In the genomic region with DNA sequence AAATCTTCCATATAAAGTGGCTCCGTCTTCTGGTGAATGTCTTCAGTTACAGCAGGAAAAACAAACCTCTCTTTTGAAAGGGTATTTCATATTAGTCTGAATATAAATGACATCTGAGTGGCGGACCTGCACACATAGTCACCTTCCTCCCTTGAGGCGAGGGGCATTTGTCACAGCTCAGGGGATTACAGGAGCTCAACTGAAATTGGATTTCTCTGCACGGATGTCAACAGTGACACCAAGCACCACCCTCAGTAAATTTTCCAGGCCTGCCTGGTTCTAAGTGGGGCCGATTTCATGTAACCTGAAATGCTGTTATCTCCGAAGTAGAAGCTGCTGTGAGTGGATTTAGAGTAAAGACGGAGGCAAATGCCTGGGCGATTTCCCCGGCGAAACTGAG, we compare ENCODE assay signal across 13 mouse cellular contexts.
"Had no signal": no experiment of that assay in that cellular context is flagged by ENCODE, and none has a peak within 500 bp of the region (broad histone marks: within the 10 kb centered on the region; RNA-seq: fewer than 3 reads in every experiment).

No protein-coding gene starts in this region.

- H3K4me1 ChIP-seq: stomach, embryonic 15.5 days had no signal

- DNase-seq: kidney, adult 11 months; kidney, adult 9 months; kidney, postnatal 36 days; left cerebral cortex, postnatal 4 days; liver, embryonic 13.5 days; lung, adult 18-20 months; lung, postnatal 36 days; right cerebral cortex, postnatal 14 days; thymus, postnatal 36 days had no signal

- H3K27me3 ChIP-seq: limb, embryonic 13.5 days; liver, embryonic 13.5 days; stomach, embryonic 15.5 days had no signal

- H3K4me2 ChIP-seq: limb, embryonic 13.5 days; liver, embryonic 13.5 days; midbrain, embryonic 12.5 days; stomach, embryonic 15.5 days had no signal

- H3K9ac ChIP-seq: limb, embryonic 13.5 days; liver, embryonic 13.5 days; midbrain, embryonic 12.5 days; stomach, embryonic 15.5 days had no signal

- H3K4me3 ChIP-seq: limb, embryonic 13.5 days; liver, embryonic 13.5 days; midbrain, embryonic 12.5 days; stomach, embryonic 15.5 days had no signal

- H3K36me3 ChIP-seq: limb, embryonic 13.5 days; midbrain, embryonic 12.5 days; stomach, embryonic 15.5 days had no signal

- H3K27ac ChIP-seq: kidney, postnatal 0 days; limb, embryonic 13.5 days; stomach, embryonic 15.5 days had no signal

- H3K9me3 ChIP-seq: limb, embryonic 13.5 days; liver, embryonic 13.5 days; midbrain, embryonic 12.5 days; stomach, embryonic 15.5 days had no signal
